Mouse (Mus musculus) left cerebral cortex, adult 2 months (tissue): ENCODE measurements around the gene Prr3. TPM values are rescaled to one million over a fixed set of nuclear protein-coding genes. Genes with fewer than 3 reads are reported as not detected.

Experiments
- DNase-seq, 2 experiments: peaks; one replicate each; pipeline ENCODE4 v3.0.0; 2021 to 2022; ENCODE audit warnings: low spot score in 2 of 2, mixed read lengths in 1 of 2; ENCODE audit errors: extremely low spot score in 1 of 2
- H3K27ac ChIP-seq: fragments of 200-600 bp; 2 replicates; pipeline ENCODE4 v1.8.1; 2022
- H3K4me3 ChIP-seq: fragments of 200-600 bp; 2 replicates; pipeline ENCODE4 v1.8.1; 2022
- CTCF ChIP-seq: fragments of 200-600 bp; IDR thresholded peaks from 2 replicates; pipeline ENCODE4 v1.8.1; 2022; ENCODE audit warnings: antibody characterized with exemption, mild to moderate bottlenecking, moderate library complexity
- intact Hi-C: fragments of 180-260 bp; cut with DNase I; formaldehyde crosslinking; loops from one replicate; pipeline ENCODE4 v1.15.1; 2025
- microRNA-seq, 2 experiments: library from miRNA; unstranded; fragments of <30 nt; microRNA quantifications; one replicate each; pipeline ENCODE4 v1.2.0; 2021
- total RNA-seq, 2 experiments: library from RNA; stranded (reverse); gene quantifications; 2 replicates each; pipeline ENCODE4 v1.2.3; 2021

Gene Prr3
- total RNA-seq, 2 experiments from 2014 or later = 40.8 to 43.9 TPM

GRCm38 (mm10) chr17:35932608-35933007 lies 47.4 kb downstream of the Prr3 start:
- no peak for DNase-seq
- Histone ChIP-seq H3K4me3 (no peak overlapping the region), H3K27ac (no peak overlapping the region)
- intact Hi-C loops = loop anchor here (10.0 kb wide), 1 partner anchor 132 kb away; no protein-coding TSS in a partner anchor
- no peak for TF ChIP-seq CTCF

- intact Hi-C loops = loop anchor here (10.0 kb wide), 1 partner anchor 134 kb away; no protein-coding TSS in a partner anchor
These were observed 49.4 kb downstream of the Prr3 start for GRCm38 (mm10) chr17:35930627-35931026.

GRCm38 (mm10) chr17:35929534-35929933 lies 50.5 kb downstream of the Prr3 start:
- intact Hi-C loops = loop anchor here (5.0 kb wide), 1 partner anchor 38 kb away; the partner anchor contains the start of gene Abcf1
- H3K27ac ChIP-seq = no peak overlapping the region

More at GRCm38 (mm10) chr17:35930627-35931026, 49.4 kb downstream of the Prr3 start:
- no peak for DNase-seq
- H3K27ac ChIP-seq = no peak overlapping the region
- no peak overlapping the region for H3K4me3 ChIP-seq
- no peak for TF ChIP-seq CTCF

GRCm38 (mm10) chr17:35927471-35927870 lies 52.6 kb downstream of the Prr3 start:
- TF ChIP-seq CTCF = no peak
- intact Hi-C loops = loop anchor here (5.0 kb wide), 1 partner anchor 40 kb away; the partner anchor contains the start of gene Abcf1
- no peak for DNase-seq
- Histone ChIP-seq H3K27ac (no peak overlapping the region), H3K4me3 (no peak overlapping the region)

More at GRCm38 (mm10) chr17:35929534-35929933, 50.5 kb downstream of the Prr3 start:
- no peak overlapping the region for H3K4me3 ChIP-seq
- no peak for DNase-seq
- TF ChIP-seq CTCF = no peak

GRCm38 (mm10) chr17:35923281-35923680 lies 56.8 kb downstream of the Prr3 start:
- TF ChIP-seq CTCF = no peak
- Histone ChIP-seq H3K4me3 (no peak overlapping the region), H3K27ac (no peak overlapping the region)
- intact Hi-C loops = no loop called here
- DNase-seq = no peak

GRCm38 (mm10) chr17:35922566-35922965 lies 57.5 kb downstream of the Prr3 start:
- no peak overlapping the region for H3K4me3 ChIP-seq
- no peak overlapping the region for H3K27ac ChIP-seq
- no peak for TF ChIP-seq CTCF
- intact Hi-C loops = no loop called here
- DNase-seq = no peak

Small RNA genes within 50 kb of the gene (microRNA-seq; reads per million reads assigned to microRNA genes)
- gene Mir877 = 312 to 429 reads per million in 2 experiments

Other genes with a start within 250 kb of the Prr3 start
- 10 to 100 TPM; 14.7 to 17.5 TPM for gene Ier3, start 158.6 kb downstream of the Prr3 start, total RNA-seq
- gene Flot1, start 157.0 kb downstream of the Prr3 start, total RNA-seq = 100 to 1,000 TPM; 137 to 144 TPM
- 100 to 1,000 TPM; 417 to 433 TPM for gene Tubb5, start 141.9 kb downstream of the Prr3 start, total RNA-seq
- 10 to 100 TPM; 14.6 to 17.8 TPM for gene Mdc1, start 138.7 kb downstream of the Prr3 start, total RNA-seq
- gene Nrm, start 118.9 kb downstream of the Prr3 start, total RNA-seq = 1 to 10 TPM; 2.1 to 4.1 TPM
- 10 to 100 TPM in 1 of 2 experiments, 1 to 10 TPM in 1; 8.5 to 10.8 TPM for gene Ppp1r18, start 114.6 kb downstream of the Prr3 start, total RNA-seq
- 10 to 100 TPM; 30.0 to 39.7 TPM for gene Dhx16, start 100.4 kb downstream of the Prr3 start, total RNA-seq
- 10 to 100 TPM; 58.9 to 59.3 TPM for gene 2310061I04Rik, start 82.8 kb downstream of the Prr3 start, total RNA-seq
- gene Atat1, start 70.2 kb downstream of the Prr3 start, total RNA-seq = 10 to 100 TPM; 51.8 to 63.6 TPM
- gene Mrps18b, start 63.8 kb downstream of the Prr3 start, total RNA-seq = 10 to 100 TPM; 38.0 to 44.3 TPM
- gene Ppp1r10, start 63.8 kb downstream of the Prr3 start, total RNA-seq = 10 to 100 TPM; 68.8 to 70.6 TPM
- gene Abcf1, start 10.5 kb downstream of the Prr3 start, total RNA-seq = 10 to 100 TPM; 70.4 to 72.6 TPM
- 100 to 1,000 TPM; 186 TPM for gene Gnl1, start 385 bp downstream of the Prr3 start, total RNA-seq
- gene H2-T24, start 40.3 kb upstream of the Prr3 start, total RNA-seq = 1 to 10 TPM; 1.1 to 2.5 TPM
- gene H2-T23, start 52.6 kb upstream of the Prr3 start, total RNA-seq = 10 to 100 TPM; 13.6 to 17.2 TPM
- gene H2-T22, start 62.5 kb upstream of the Prr3 start, total RNA-seq = 10 to 100 TPM; 13.7 to 14.8 TPM
- not detected for gene Gm6034, start 62.7 kb upstream of the Prr3 start, total RNA-seq
- 1 to 10 TPM; 1.1 to 1.5 TPM for gene Gm11127, start 78.1 kb upstream of the Prr3 start, total RNA-seq
- gene Gm19684, start 141.4 kb upstream of the Prr3 start, total RNA-seq = not detected
- gene Gm7030, start 149.2 kb upstream of the Prr3 start, total RNA-seq = not detected
- not detected for gene Gm8909, start 188.3 kb upstream of the Prr3 start, total RNA-seq
- gene H2-T3, start 210.1 kb upstream of the Prr3 start, total RNA-seq = not detected